Mouse (Mus musculus) G1E (cell line): Measurements from ENCODE around the gene Dnajb7.

Experiments
- CTCF ChIP-seq: IDR thresholded peaks from 2 replicates; pipeline ENCODE4 v1.5.1; 2012; ENCODE audit warnings: low read depth, low read length, inconsistent platforms, mixed read lengths
- GATA1 ChIP-seq: IDR thresholded peaks from 2 replicates; pipeline ENCODE4 v1.6.1; 2012; ENCODE audit warnings: borderline replicate concordance, low read length, inconsistent platforms, mixed read lengths
- POLR2AphosphoS5 ChIP-seq: IDR thresholded peaks from 2 replicates; pipeline ENCODE4 v1.6.1; 2012; ENCODE audit warnings: low read depth, low read length, inconsistent platforms; ENCODE audit not compliant: insufficient replicate concordance

DNA sequence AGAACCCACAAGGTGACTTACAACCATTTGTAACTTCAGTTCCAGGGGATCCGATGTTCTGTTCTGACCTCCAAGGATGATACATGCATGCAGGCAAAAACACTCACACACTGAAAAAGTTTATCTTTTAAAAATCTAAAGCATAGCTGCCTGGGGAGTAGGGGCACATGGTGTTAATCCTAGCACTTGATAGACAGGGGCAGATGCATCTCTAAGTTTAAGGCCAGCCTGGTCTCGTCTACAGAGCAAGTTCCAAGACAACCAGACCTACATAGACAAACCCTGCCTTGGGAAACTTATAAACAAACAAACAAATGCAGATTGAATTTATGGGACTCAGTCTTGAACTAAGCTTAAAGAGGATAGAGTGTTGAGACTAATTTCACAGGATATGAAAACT is 29.3 kb downstream of the Dnajb7 start:
- TF ChIP-seq CTCF (no peak), POLR2AphosphoS5 (no peak), GATA1 (no peak)
